Mouse (Mus musculus) G1E (cell line): ENCODE data around the gene Ccl17. TPM values are rescaled to one million over a fixed set of nuclear protein-coding genes. Genes with fewer than 3 reads are reported as not detected.

Experiments used
- ATAC-seq: 2 replicates; pipeline ENCODE4 v1.8.0; 2016; ENCODE audit warnings: mild to moderate bottlenecking; ENCODE audit not compliant: insufficient number of reproducible peaks, poor library complexity, low FRiP score, severe bottlenecking; ENCODE audit errors: extremely low read depth
- DNase-seq: peaks from one replicate; pipeline ENCODE4 v3.0.0; 2012; ENCODE audit warnings: low spot score
- H3K27me3 ChIP-seq: 2 replicates; pipeline ENCODE4 v1.6.1; 2012; ENCODE audit warnings: mild to moderate bottlenecking, low read length, inconsistent platforms; ENCODE audit not compliant: insufficient read depth
- H3K36me3 ChIP-seq: replicated peaks from 2 replicates; pipeline ENCODE3; 2012; ENCODE audit warnings: mild to moderate bottlenecking, inconsistent platforms
- H3K4me1 ChIP-seq: 2 replicates; pipeline ENCODE4 v1.6.1; 2012; ENCODE audit warnings: low read depth, low read length, inconsistent platforms, mixed read lengths; ENCODE audit not compliant: insufficient read depth
- H3K4me3 ChIP-seq: 2 replicates; pipeline ENCODE4 v1.5.1; 2012; ENCODE audit warnings: low read depth, mild to moderate bottlenecking, inconsistent platforms, low read length, moderate library complexity, mixed read lengths
- H3K9me3 ChIP-seq: replicated peaks from 2 replicates; pipeline ENCODE4 v1.6.1; 2012; ENCODE audit warnings: inconsistent platforms
- CTCF ChIP-seq: IDR thresholded peaks from 2 replicates; pipeline ENCODE4 v1.5.1; 2012; ENCODE audit warnings: low read depth, low read length, inconsistent platforms, mixed read lengths
- GATA1 ChIP-seq: IDR thresholded peaks from 2 replicates; pipeline ENCODE4 v1.6.1; 2012; ENCODE audit warnings: borderline replicate concordance, low read length, inconsistent platforms, mixed read lengths
- GATA2 ChIP-seq: IDR thresholded peaks from 2 replicates; pipeline ENCODE4 v1.6.1; 2012; ENCODE audit warnings: low read depth, low read length, inconsistent platforms, borderline replicate concordance
- POLR2AphosphoS5 ChIP-seq: IDR thresholded peaks from 2 replicates; pipeline ENCODE4 v1.6.1; 2012; ENCODE audit warnings: low read depth, low read length, inconsistent platforms; ENCODE audit not compliant: insufficient replicate concordance
- TAL1 ChIP-seq: conservative IDR thresholded peaks from 2 replicates; pipeline ENCODE4 v1.6.1; 2012; ENCODE audit warnings: low read depth, low read length, inconsistent platforms, mixed read lengths
- polyA plus RNA-seq: library from polyadenylated mRNA; stranded (reverse); fragments of >175 nt; gene quantifications from 2 replicates; pipeline ENCODE4 v1.2.3, GENCODE M21; 2012
- total RNA-seq, 2 experiments: library from RNA; stranded (forward) in 1 of 2; stranded (reverse) in 1 of 2; fragments of 200-1000 nt in 1 of 2; fragments of >200 nt in 1 of 2; fragmentation: Nextera tagmentation in 1 of 2; gene quantifications; 2 replicates each; pipeline ENCODE4 v1.2.3; 2014 to 2017

The Ccl17 gene
- total and polyA plus RNA-seq, 3 experiments, result not detected

DNA sequence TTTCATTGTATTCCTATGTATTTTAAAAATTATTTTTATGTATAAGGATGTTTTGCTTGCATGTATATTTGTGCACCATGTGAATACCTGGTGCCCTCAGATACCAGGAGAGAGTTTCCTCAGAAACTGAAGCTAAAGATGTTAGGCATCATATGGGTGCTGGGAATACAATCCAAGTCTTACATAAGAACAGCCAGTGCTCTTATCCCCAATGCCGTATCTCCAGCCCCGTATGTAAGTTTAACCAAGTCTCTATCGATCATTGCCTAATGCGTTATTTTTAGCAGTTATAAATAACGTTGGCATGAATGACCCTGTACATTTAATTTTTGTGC, 46.7 kb downstream of the Ccl17 start:
- no peak for DNase-seq
- no peaks in the 10 kb centered on the region for H3K27me3 ChIP-seq
- TF ChIP-seq GATA1 (no peak), TAL1 (no peak), GATA2 (no peak), CTCF (no peak), POLR2AphosphoS5 (no peak)
- H3K4me3 ChIP-seq, result peak overlapping the region; percentile 93
- peaks cover 39% of the 10 kb centered on the region for H3K4me1 ChIP-seq
- no peaks in the 10 kb centered on the region for H3K9me3 ChIP-seq
- peaks cover 73% of the 10 kb centered on the region for H3K36me3 ChIP-seq
- ATAC-seq, result no peak

DNA sequence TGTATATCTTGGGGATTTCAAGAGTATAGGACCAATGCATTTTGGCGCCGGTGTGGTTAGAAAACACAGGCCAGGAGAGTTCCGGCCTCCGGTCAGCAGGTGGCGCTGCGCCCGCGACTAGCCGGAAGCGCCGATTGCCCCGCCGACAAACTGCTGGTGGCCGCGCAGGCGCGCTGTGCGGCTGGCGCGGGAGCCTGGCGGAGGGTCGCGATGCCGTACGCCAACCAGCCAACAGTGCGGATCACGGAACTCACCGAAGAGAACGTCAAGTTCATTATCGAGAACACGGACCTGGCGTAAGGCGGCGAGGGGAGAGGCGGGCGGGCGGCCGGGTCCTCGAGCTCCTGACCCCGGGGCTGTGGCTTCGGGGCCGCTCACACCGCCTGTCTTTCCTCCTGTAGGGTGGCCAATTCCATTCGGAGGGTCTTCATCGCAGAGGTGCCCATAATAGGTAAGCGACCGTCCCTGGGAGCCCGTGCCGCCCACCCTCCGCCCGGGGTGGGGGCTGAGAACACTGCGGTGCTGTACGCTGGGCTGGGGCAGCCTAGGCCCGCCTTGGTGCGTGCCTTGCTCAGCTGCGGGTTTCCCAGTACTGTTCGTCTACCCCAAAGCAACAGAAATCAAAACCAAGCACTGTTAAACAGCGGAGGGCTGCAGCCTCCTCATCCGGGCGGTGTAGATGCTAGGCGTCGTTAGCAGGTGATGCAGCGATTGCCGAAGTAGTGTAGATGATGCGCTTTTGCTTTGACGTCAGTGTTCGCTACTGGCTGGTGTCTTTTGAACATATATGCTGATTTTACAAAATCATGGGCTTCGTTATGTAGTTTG, 47.3 kb downstream of the Ccl17 start, which contains the start of gene Polr2c:
Gene Polr2c (plus strand): TSS at position 105 of the 828 bp plus-strand sequence.
- no peaks in the 10 kb centered on the region for H3K27me3 ChIP-seq
- H3K36me3 ChIP-seq, result peaks cover 73% of the 10 kb centered on the region
- ATAC-seq (peak; percentile 61; the same call in 1 of the 2 replicates), DNase-seq (peak; percentile 71)
- H3K4me3 ChIP-seq, result peak within 1 kb of the TSS; percentile 93
- H3K4me1 ChIP-seq, result peaks cover 45% of the 10 kb centered on the region
- no peaks in the 10 kb centered on the region for H3K9me3 ChIP-seq
- TF ChIP-seq POLR2AphosphoS5 (no peak), CTCF (peak; percentile 57)

DNA sequence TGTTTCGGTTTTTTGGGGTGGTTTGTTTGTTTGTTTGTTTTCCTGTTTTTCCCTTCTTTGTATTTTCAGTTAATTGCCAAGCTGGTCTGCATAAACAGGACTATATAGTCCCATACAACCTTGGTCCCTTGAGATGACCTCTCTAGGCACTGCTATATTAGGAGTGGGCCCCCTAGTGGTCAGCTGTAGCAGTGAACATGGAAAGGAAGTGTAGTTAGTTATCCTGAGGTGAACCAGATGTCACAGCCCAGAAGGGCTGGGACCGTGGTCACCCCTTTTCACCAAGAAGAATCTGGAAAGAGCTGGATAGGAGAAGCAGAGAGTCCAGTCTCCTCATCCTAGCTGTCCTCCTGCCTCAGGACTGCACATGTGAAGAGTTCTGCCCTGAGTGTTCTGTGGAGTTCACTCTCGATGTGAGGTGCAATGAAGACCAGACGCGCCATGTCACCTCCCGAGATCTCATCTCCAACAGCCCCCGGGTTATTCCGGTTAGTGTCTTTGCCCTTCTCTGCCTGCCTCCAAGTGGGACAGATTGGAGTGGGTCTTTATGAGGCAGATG, 51.2 kb downstream of the Ccl17 start:
- Histone ChIP-seq H3K27me3 (no peaks in the 10 kb centered on the region; the same call in 1 of the 2 replicates), H3K4me1 (peaks cover 84% of the 10 kb centered on the region), H3K9me3 (no peaks in the 10 kb centered on the region), H3K36me3 (peaks cover 75% of the 10 kb centered on the region), H3K4me3 (no peak overlapping the region)
- DNase-seq, result peak; percentile 67
- peak; percentile 55; the same call in 1 of the 2 replicates for ATAC-seq
- TF ChIP-seq CTCF, result peak; percentile 84
- no peak for TF ChIP-seq POLR2AphosphoS5
- TF ChIP-seq TAL1, result no peak

Other genes with a start within 250 kb of the Ccl17 start
- 136 and 144 TPM in 2 replicates for gene Rspry1, start 208.5 kb upstream of the Ccl17 start, total RNA-seq (2014; fragmentation: Nextera tagmentation)
- gene Rspry1, start 208.5 kb upstream of the Ccl17 start, total RNA-seq (2017), result 114 and 123 TPM in 2 replicates
- 12.0 and 14.9 TPM in 2 replicates for gene Rspry1, start 208.5 kb upstream of the Ccl17 start, polyA plus RNA-seq
- gene Fam192a, start 208.5 kb upstream of the Ccl17 start, total RNA-seq (2014; fragmentation: Nextera tagmentation), result 53.3 and 65.7 TPM in 2 replicates
- 81.1 and 103 TPM in 2 replicates for gene Fam192a, start 208.5 kb upstream of the Ccl17 start, total RNA-seq (2017)
- gene Fam192a, start 208.5 kb upstream of the Ccl17 start, polyA plus RNA-seq, result 103 and 122 TPM in 2 replicates
- gene Arl2bp, start 143.9 kb upstream of the Ccl17 start, total RNA-seq (2014; fragmentation: Nextera tagmentation), result 93.0 and 123 TPM in 2 replicates
- 156 and 180 TPM in 2 replicates for gene Arl2bp, start 143.9 kb upstream of the Ccl17 start, total RNA-seq (2017)
- 71.6 and 104 TPM in 2 replicates for gene Arl2bp, start 143.9 kb upstream of the Ccl17 start, polyA plus RNA-seq
- not detected in 2 replicates for gene Pllp, start 114.2 kb upstream of the Ccl17 start, total RNA-seq (2014; fragmentation: Nextera tagmentation)
- 0.12 and 0.22 TPM in 2 replicates for gene Pllp, start 114.2 kb upstream of the Ccl17 start, total RNA-seq (2017)
- gene Pllp, start 114.2 kb upstream of the Ccl17 start, polyA plus RNA-seq, result not detected in 2 replicates
- gene Ccl22, start 64.9 kb upstream of the Ccl17 start, total RNA-seq (2014; fragmentation: Nextera tagmentation), result not detected in 2 replicates
- 0.22 TPM in 1 of 2 replicates, not detected in the other for gene Ccl22, start 64.9 kb upstream of the Ccl17 start, total RNA-seq (2017)
- gene Ccl22, start 64.9 kb upstream of the Ccl17 start, polyA plus RNA-seq, result 0.02 TPM in 1 of 2 replicates, not detected in the other
- not detected in 2 replicates for gene Cx3cl1, start 38.4 kb upstream of the Ccl17 start, total RNA-seq (2014; fragmentation: Nextera tagmentation)
- 0.06 and 0.38 TPM in 2 replicates for gene Cx3cl1, start 38.4 kb upstream of the Ccl17 start, total RNA-seq (2017)
- not detected in 2 replicates for gene Cx3cl1, start 38.4 kb upstream of the Ccl17 start, polyA plus RNA-seq
- gene Coq9, start 27.9 kb downstream of the Ccl17 start, total RNA-seq (2014; fragmentation: Nextera tagmentation), result 60.7 and 68.8 TPM in 2 replicates
- gene Coq9, start 27.9 kb downstream of the Ccl17 start, total RNA-seq (2017), result 38.2 and 49.3 TPM in 2 replicates
- gene Coq9, start 27.9 kb downstream of the Ccl17 start, polyA plus RNA-seq, result 109 and 133 TPM in 2 replicates
- gene Ciapin1, start 27.9 kb downstream of the Ccl17 start, total RNA-seq (2014; fragmentation: Nextera tagmentation), result 56.3 and 75.9 TPM in 2 replicates
- 54.0 and 61.0 TPM in 2 replicates for gene Ciapin1, start 27.9 kb downstream of the Ccl17 start, total RNA-seq (2017)
- gene Ciapin1, start 27.9 kb downstream of the Ccl17 start, polyA plus RNA-seq, result 450 and 629 TPM in 2 replicates
- gene Polr2c, start 47.0 kb downstream of the Ccl17 start, total RNA-seq (2014; fragmentation: Nextera tagmentation), result 92.6 and 95.8 TPM in 2 replicates
- 65.5 and 66.1 TPM in 2 replicates for gene Polr2c, start 47.0 kb downstream of the Ccl17 start, total RNA-seq (2017)
- gene Polr2c, start 47.0 kb downstream of the Ccl17 start, polyA plus RNA-seq, result 18.5 and 33.8 TPM in 2 replicates
- 0.53 and 3.7 TPM in 2 replicates for gene Dok4, start 65.9 kb downstream of the Ccl17 start, total RNA-seq (2014; fragmentation: Nextera tagmentation)
- 0.93 and 1.2 TPM in 2 replicates for gene Dok4, start 65.9 kb downstream of the Ccl17 start, total RNA-seq (2017)
- gene Dok4, start 65.9 kb downstream of the Ccl17 start, polyA plus RNA-seq, result 0.51 and 0.72 TPM in 2 replicates
- 5.5 and 7.7 TPM in 2 replicates for gene Ccdc102a, start 107.6 kb downstream of the Ccl17 start, total RNA-seq (2014; fragmentation: Nextera tagmentation)
- 3.3 and 4.5 TPM in 2 replicates for gene Ccdc102a, start 107.6 kb downstream of the Ccl17 start, total RNA-seq (2017)
- gene Ccdc102a, start 107.6 kb downstream of the Ccl17 start, polyA plus RNA-seq, result 20.5 and 26.3 TPM in 2 replicates
- 3.2 and 6.4 TPM in 2 replicates for gene Adgrg5, start 113.2 kb downstream of the Ccl17 start, total RNA-seq (2014; fragmentation: Nextera tagmentation)
- 0.76 and 0.87 TPM in 2 replicates for gene Adgrg5, start 113.2 kb downstream of the Ccl17 start, total RNA-seq (2017)
- gene Adgrg5, start 113.2 kb downstream of the Ccl17 start, polyA plus RNA-seq, result 1.9 and 2.9 TPM in 2 replicates
- gene Adgrg1, start 164.3 kb downstream of the Ccl17 start, total RNA-seq (2014; fragmentation: Nextera tagmentation), result 339 and 345 TPM in 2 replicates
- gene Adgrg1, start 164.3 kb downstream of the Ccl17 start, total RNA-seq (2017), result 54.0 and 57.7 TPM in 2 replicates
- gene Adgrg1, start 164.3 kb downstream of the Ccl17 start, polyA plus RNA-seq, result 211 and 229 TPM in 2 replicates
- gene Adgrg3, start 207.2 kb downstream of the Ccl17 start, total RNA-seq (2014; fragmentation: Nextera tagmentation), result not detected in 2 replicates
- 0.17 and 0.49 TPM in 2 replicates for gene Adgrg3, start 207.2 kb downstream of the Ccl17 start, total RNA-seq (2017)
- 0.10 and 0.12 TPM in 2 replicates for gene Adgrg3, start 207.2 kb downstream of the Ccl17 start, polyA plus RNA-seq
- not detected in 2 replicates for gene Drc7, start 244.7 kb downstream of the Ccl17 start, total RNA-seq (2014; fragmentation: Nextera tagmentation)
- gene Drc7, start 244.7 kb downstream of the Ccl17 start, total RNA-seq (2017), result 0.05 TPM in 1 of 2 replicates, not detected in the other
- gene Drc7, start 244.7 kb downstream of the Ccl17 start, polyA plus RNA-seq, result 0.02 TPM in 1 of 2 replicates, not detected in the other